Mouse (Mus musculus) stomach, postnatal 0 days (tissue): Measurements from ENCODE around the gene Nr2f1. TPM values are rescaled to one million over a fixed set of nuclear protein-coding genes. Genes with fewer than 3 reads are reported as not detected.

Experiments
- ATAC-seq: fragments of 200-750 bp; cut with Nextera tagmentation; 2 replicates; pipeline ENCODE4 v1.8.0; 2017; ENCODE audit not compliant: low FRiP score, low TSS enrichment
- DNase-seq: peaks from one replicate; pipeline ENCODE4 v3.0.0-alpha.2; 2016; ENCODE audit warnings: low spot score
- H3K27ac ChIP-seq: fragments of 300-500 bp; sonication (generic); replicated peaks from 2 replicates; pipeline ENCODE4 v1.5.1; 2014; ENCODE audit warnings: mild to moderate bottlenecking, control low read depth
- H3K27me3 ChIP-seq: fragments of 300-500 bp; sonication (generic); 2 replicates; pipeline ENCODE4 v1.6.1; 2014; ENCODE audit warnings: low read length; ENCODE audit not compliant: control insufficient read depth, insufficient read depth
- H3K36me3 ChIP-seq: fragments of 300-500 bp; sonication (generic); 2 replicates; pipeline ENCODE4 v1.6.1; 2014; ENCODE audit warnings: low read length, mixed read lengths; ENCODE audit not compliant: control insufficient read depth, insufficient read depth
- H3K4me1 ChIP-seq: fragments of 300-500 bp; sonication (generic); replicated peaks from 2 replicates; pipeline ENCODE4 v1.6.1; 2014; ENCODE audit warnings: antibody characterized with exemption; ENCODE audit not compliant: control insufficient read depth, insufficient read depth
- H3K4me2 ChIP-seq: fragments of 300-500 bp; sonication (generic); replicated peaks from 2 replicates; pipeline ENCODE4 v1.6.1; 2014; ENCODE audit warnings: low read depth, mild to moderate bottlenecking, control low read depth, moderate library complexity
- H3K4me3 ChIP-seq: fragments of 300-500 bp; sonication (generic); 2 replicates; pipeline ENCODE4 v1.5.1; 2014; ENCODE audit warnings: low read depth, low read length, control low read depth
- H3K9ac ChIP-seq: fragments of 300-500 bp; sonication (generic); 2 replicates; pipeline ENCODE4 v1.6.1; 2014; ENCODE audit warnings: mild to moderate bottlenecking, low read length, control low read depth, mixed read lengths
- H3K9me3 ChIP-seq: fragments of 300-500 bp; sonication (generic); 2 replicates; pipeline ENCODE4 v1.6.1; 2016; ENCODE audit warnings: low read length; ENCODE audit not compliant: control insufficient read depth
- CTCF ChIP-seq: IDR thresholded peaks from 2 replicates; pipeline ENCODE4 v1.5.1; 2016; ENCODE audit warnings: antibody characterized with exemption, low read depth, mild to moderate bottlenecking, moderate library complexity
- EP300 ChIP-seq: optimal IDR thresholded peaks from 2 replicates; pipeline ENCODE3; 2016; ENCODE audit warnings: antibody characterized with exemption
- WGBS: fragments of 180-500 bp; shearing (Covaris S2); extraction: QIAGEN DNeasy Blood & Tissue Kit; methylation state at CpG from one replicate; pipeline ENCODE4 v1.1.7; 2014; 5-methylcytosine and 5-hydroxymethylcytosine counted together
- polyA plus RNA-seq: library from polyadenylated mRNA; unstranded; fragments of >200 nt; fragmentation: Nextera tagmentation; extraction: Ambion mirVana; gene quantifications from 2 replicates; pipeline ENCODE4 v1.2.1, GENCODE M21; 2015

The Nr2f1 gene
- polyA plus RNA-seq, 1 experiment from 2014 or later = 5.8 TPM

DNA sequence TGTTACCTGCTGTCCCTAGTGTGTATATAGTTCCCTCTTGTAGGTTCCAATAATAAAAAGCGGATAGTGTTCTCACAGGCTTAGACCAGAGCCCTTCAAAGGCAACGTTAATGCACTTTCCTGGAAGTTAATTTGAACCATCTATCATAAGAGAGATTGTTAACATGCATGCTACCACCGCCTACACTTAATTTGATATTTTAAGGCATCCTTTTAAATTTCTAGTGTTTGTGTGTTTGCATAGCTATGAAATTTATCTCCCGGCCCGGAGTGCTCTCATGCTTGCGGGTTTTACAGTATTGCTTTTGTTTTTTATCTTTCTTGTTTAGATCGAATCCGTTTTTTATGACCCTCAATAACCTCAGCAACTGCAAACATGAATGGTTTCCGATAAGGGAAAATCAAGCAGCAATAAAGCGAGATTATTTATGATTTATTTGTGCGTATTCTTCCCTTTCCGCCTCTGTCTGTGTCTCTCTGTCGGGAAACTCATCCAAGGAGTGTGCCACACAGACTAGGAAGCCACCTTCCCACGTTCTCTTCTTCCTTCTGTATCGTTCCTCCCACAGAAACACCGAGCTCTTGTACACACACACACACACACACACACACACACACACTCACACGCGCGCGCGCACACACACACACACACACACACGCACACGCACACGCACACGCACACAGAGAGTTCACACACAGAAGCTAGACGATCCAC, 5.3 kb downstream of the Nr2f1 start:
- TF ChIP-seq EP300 (no peak), CTCF (no peak)
- H3K9me3 ChIP-seq = no peaks in the 10 kb centered on the region
- H3K27me3 ChIP-seq = no peaks in the 10 kb centered on the region; the same call in none of the 2 replicates
- H3K36me3 ChIP-seq = no peaks in the 10 kb centered on the region; the same call in 1 of the 2 replicates
- no peaks in the 10 kb centered on the region for H3K4me1 ChIP-seq
- 16% methylated on average over 17 of the region's 26 CpGs for WGBS
- DNase-seq = no peak
- peak overlapping the region; percentile 64 for H3K4me2 ChIP-seq
- ATAC-seq = no peak
- H3K4me3 ChIP-seq = peak overlapping the region; percentile 48
- H3K27ac ChIP-seq = 0 out of 2 replicates have a peak overlapping the region, but pooled peaks have one; percentile 13
- peak overlapping the region; percentile 68 for H3K9ac ChIP-seq

DNA sequence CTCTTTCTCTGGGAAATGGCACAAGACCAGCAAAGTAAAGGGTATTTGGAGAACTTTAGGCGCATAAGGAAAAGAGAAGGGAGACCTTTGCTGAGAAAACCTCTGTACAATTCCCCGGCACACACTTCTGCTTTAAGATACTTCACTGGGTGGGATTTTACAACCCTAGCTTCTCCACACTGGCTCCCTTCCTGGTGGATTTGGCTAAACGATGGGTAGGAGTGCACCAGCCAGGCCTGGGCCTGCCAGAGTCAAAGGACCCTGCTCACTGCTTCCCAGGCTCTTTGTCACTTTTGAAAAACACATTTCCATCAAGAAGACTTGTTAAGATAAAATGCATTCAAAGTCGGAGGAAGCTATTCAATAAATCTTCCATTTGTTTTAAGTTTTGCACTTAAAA, 6.3 kb downstream of the Nr2f1 start:
- TF ChIP-seq CTCF = no peak
- TF ChIP-seq EP300 = no peak
- H3K27me3 ChIP-seq = no peaks in the 10 kb centered on the region; the same call in none of the 2 replicates
- ATAC-seq (no peak), DNase-seq (no peak)
- peak overlapping the region; percentile 64 for H3K4me2 ChIP-seq
- H3K36me3 ChIP-seq = no peaks in the 10 kb centered on the region; the same call in 1 of the 2 replicates
- H3K27ac ChIP-seq = no peak overlapping the region
- 31% methylated on average over 4 of the region's 4 CpGs for WGBS
- H3K4me1 ChIP-seq = no peaks in the 10 kb centered on the region
- H3K4me3 ChIP-seq = peak overlapping the region; percentile 11; the same call in 1 of the 2 replicates
- no peak overlapping the region for H3K9ac ChIP-seq
- no peaks in the 10 kb centered on the region for H3K9me3 ChIP-seq

DNA sequence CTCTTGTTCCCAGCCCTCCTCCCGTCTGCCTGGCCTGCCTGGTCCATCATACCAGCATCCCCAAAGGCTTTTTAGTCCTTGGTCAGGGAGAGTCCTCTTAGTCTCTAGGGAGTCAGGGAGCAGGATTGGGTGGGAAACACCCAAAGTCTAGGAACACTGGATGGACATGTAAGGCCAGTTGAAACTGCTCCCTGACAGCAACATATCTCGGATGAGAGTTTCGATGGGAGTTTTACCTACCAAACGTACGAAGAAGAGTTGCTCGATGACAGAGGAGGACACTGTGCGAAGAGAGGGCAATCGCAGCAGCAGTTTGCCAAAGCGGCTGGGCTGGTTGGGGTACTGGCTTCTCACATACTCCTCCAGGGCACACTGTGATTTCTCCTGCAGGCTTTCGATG, 10.0 kb downstream of the Nr2f1 start:
- Histone ChIP-seq H3K4me1 (no peaks in the 10 kb centered on the region), H3K4me3 (no peak overlapping the region), H3K9ac (no peak overlapping the region), H3K4me2 (no peak overlapping the region), H3K27me3 (no peaks in the 10 kb centered on the region; the same call in 1 of the 2 replicates), H3K9me3 (no peaks in the 10 kb centered on the region), H3K36me3 (no peaks in the 10 kb centered on the region; the same call in 1 of the 2 replicates), H3K27ac (no peak overlapping the region)
- DNase-seq = no peak
- ATAC-seq = no peak
- TF ChIP-seq CTCF (no peak), EP300 (no peak)
- 60% methylated on average over 10 of the region's 10 CpGs for WGBS

DNA sequence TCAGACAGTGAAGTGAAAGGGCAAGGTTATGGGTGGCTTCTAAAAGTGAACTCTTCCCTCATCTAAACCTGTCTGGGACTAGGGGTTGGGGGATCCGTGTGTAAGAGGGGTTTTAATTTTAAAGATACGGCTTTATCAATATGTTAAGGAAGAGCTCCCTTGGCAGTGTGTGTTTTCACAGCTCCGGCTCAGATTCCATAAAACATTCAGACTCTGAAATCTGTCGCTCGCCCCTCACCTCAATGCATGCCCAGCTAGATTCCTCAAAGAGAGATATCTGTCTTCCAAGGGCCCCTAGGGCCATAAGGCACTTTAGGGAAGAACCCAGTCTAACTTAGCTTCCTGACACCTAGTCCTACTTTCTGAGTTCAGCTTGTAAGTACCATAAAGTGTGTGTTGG, 11.7 kb downstream of the Nr2f1 start:
- no peak overlapping the region for H3K27ac ChIP-seq
- no peak overlapping the region for H3K9ac ChIP-seq
- no peaks in the 10 kb centered on the region for H3K4me1 ChIP-seq
- no peak for TF ChIP-seq EP300
- no peak for TF ChIP-seq CTCF
- H3K4me2 ChIP-seq = no peak overlapping the region
- no peaks in the 10 kb centered on the region for H3K9me3 ChIP-seq
- H3K27me3 ChIP-seq = no peaks in the 10 kb centered on the region; the same call in 1 of the 2 replicates
- 66% methylated on average over 5 of the region's 5 CpGs for WGBS
- no peak overlapping the region for H3K4me3 ChIP-seq
- DNase-seq = no peak
- no peak for ATAC-seq
- no peaks in the 10 kb centered on the region; the same call in 1 of the 2 replicates for H3K36me3 ChIP-seq

DNA sequence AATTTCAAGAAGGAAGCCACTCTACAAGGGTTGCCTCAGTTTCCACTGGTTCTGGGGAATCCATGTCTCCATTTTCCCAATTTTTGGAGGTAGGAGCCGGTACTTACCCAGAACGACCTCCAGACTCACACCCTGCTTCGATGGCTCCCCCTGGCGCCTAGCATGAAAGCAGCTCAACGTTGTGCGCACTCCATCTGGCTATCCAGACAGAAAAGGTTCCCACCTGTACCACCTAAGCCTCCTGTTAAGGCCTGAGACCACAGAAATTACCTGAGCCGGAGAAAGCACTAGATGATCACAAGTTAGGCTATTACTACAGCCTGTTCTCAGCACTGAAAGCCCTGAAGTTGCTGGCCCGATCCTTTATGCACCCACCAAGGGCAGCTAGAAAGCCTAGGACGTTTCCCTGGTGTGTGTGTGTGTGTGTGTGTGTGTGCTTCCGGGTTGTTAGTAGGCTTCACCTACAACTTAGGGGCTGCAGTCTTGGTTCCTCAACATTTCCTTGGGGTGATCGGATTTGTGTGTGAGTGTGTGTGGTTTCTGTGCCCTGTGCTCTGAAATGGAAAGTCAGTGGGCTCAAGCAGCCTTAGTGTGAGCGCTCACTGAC, 13.1 kb downstream of the Nr2f1 start:
- 0 out of 2 replicates have a peak, but pooled peaks cover 2% of the 10 kb centered on the region for H3K27me3 ChIP-seq
- H3K36me3 ChIP-seq = no peaks in the 10 kb centered on the region; the same call in 1 of the 2 replicates
- no peaks in the 10 kb centered on the region for H3K4me1 ChIP-seq
- no peak overlapping the region for H3K4me2 ChIP-seq
- H3K9me3 ChIP-seq = no peaks in the 10 kb centered on the region
- no peak overlapping the region for H3K27ac ChIP-seq
- no peak overlapping the region for H3K4me3 ChIP-seq
- TF ChIP-seq EP300 (no peak), CTCF (peak; percentile 69)
- whole genome bisulfite sequencing = 43% methylated on average over 12 of the region's 12 CpGs
- peak; percentile 63 for DNase-seq
- no peak for ATAC-seq
- no peak overlapping the region for H3K9ac ChIP-seq
